Mouse (Mus musculus) lung, embryonic 15.5 days (tissue): ENCODE data around the gene 4930518I15Rik. TPM values are rescaled to one million over a fixed set of nuclear protein-coding genes. Genes with fewer than 3 reads are reported as not detected.
"Not testable (repeated sequence)": the region's sequence is repeated elsewhere in the genome, so short reads cannot be mapped to it uniquely, and the experiment has no call there.

Experiments
- ATAC-seq: fragments of 200-750 bp; cut with Nextera tagmentation; 2 replicates; pipeline ENCODE4 v1.8.0; 2017; ENCODE audit warnings: moderate number of reproducible peaks, borderline replicate concordance; ENCODE audit not compliant: low FRiP score, low TSS enrichment; ENCODE audit errors: extremely low read depth
- H3K27ac ChIP-seq: fragments of 300-500 bp; sonication (generic); 2 replicates; pipeline ENCODE4 v1.5.1; 2015; ENCODE audit warnings: moderate library complexity, mild to moderate bottlenecking, inconsistent platforms
- H3K27me3 ChIP-seq: fragments of 300-500 bp; sonication (generic); 2 replicates; pipeline ENCODE4 v1.6.1; 2015; ENCODE audit warnings: inconsistent platforms
- H3K36me3 ChIP-seq: fragments of 300-500 bp; sonication (generic); 2 replicates; pipeline ENCODE4 v1.6.1; 2015; ENCODE audit warnings: inconsistent platforms
- H3K4me1 ChIP-seq: fragments of 300-500 bp; sonication (generic); 2 replicates; pipeline ENCODE4 v1.6.1; 2015; ENCODE audit warnings: inconsistent platforms
- H3K4me2 ChIP-seq: fragments of 300-500 bp; sonication (generic); 2 replicates; pipeline ENCODE4 v1.6.1; 2015; ENCODE audit warnings: inconsistent platforms, mild to moderate bottlenecking, moderate library complexity
- H3K4me3 ChIP-seq: fragments of 300-500 bp; sonication (generic); 2 replicates; pipeline ENCODE4 v1.5.1; 2015; ENCODE audit warnings: mild to moderate bottlenecking, inconsistent platforms
- H3K9ac ChIP-seq: fragments of 300-500 bp; sonication (generic); 2 replicates; pipeline ENCODE4 v1.6.1; 2015; ENCODE audit warnings: inconsistent platforms
- H3K9me3 ChIP-seq: fragments of 300-500 bp; sonication (generic); 2 replicates; pipeline ENCODE4 v1.6.1; 2016; ENCODE audit warnings: inconsistent platforms
- WGBS: fragments of 180-500 bp; shearing (Covaris S2); methylation state at CpG from one replicate; pipeline ENCODE4 v1.1.7; 2015; 5-methylcytosine and 5-hydroxymethylcytosine counted together
- polyA plus RNA-seq: library from polyadenylated mRNA; unstranded; fragments of >200 nt; fragmentation: Nextera tagmentation; extraction: Ambion mirVana; gene quantifications from 2 replicates; pipeline ENCODE4 v1.2.1, GENCODE M21; 2015

Gene 4930518I15Rik
- polyA plus RNA-seq, 1 experiment from 2014 or later: 7.5 TPM

GRCm38 (mm10) chr2:156840301-156841027 is 17.3 kb downstream of the 4930518I15Rik start:
- WGBS: 0% methylated on average over 67 of the region's 79 CpGs
- no peaks in the 10 kb centered on the region for H3K9me3 ChIP-seq
- H3K27ac ChIP-seq: peak overlapping the region; percentile 97
- peak; percentile 50 for ATAC-seq
- peak overlapping the region; percentile 73 for H3K4me2 ChIP-seq
- peaks cover 12% of the 10 kb centered on the region; the same call in 1 of the 2 replicates for H3K36me3 ChIP-seq
- H3K4me3 ChIP-seq: peak overlapping the region; percentile 95
- peak overlapping the region; percentile 90 for H3K9ac ChIP-seq
- peaks cover 62% of the 10 kb centered on the region for H3K4me1 ChIP-seq
- H3K27me3 ChIP-seq: no peaks in the 10 kb centered on the region

GRCm38 (mm10) chr2:156839319-156840191 is 18.2 kb downstream of the 4930518I15Rik start, which contains the start of gene Tgif2:
Gene Tgif2 (plus strand): TSS chr2:156840007.
- Histone ChIP-seq H3K27ac (peak within 1 kb of the TSS; percentile 97), H3K4me1 (peaks cover 53% of the 10 kb centered on the region), H3K9me3 (no peaks in the 10 kb centered on the region), H3K27me3 (no peaks in the 10 kb centered on the region), H3K36me3 (peaks cover 20% of the 10 kb centered on the region), H3K9ac (peak within 1 kb of the TSS; percentile 90), H3K4me3 (peak within 1 kb of the TSS; percentile 95), H3K4me2 (peak within 1 kb of the TSS; percentile 73)
- peak; percentile 87 for ATAC-seq
- WGBS: 2% methylated on average over 49 of the region's 61 CpGs

- Histone ChIP-seq H3K27ac (peak overlapping the region; percentile 97), H3K4me2 (peak overlapping the region; percentile 73), H3K27me3 (no peaks in the 10 kb centered on the region), H3K4me3 (peak overlapping the region; percentile 95), H3K36me3 (peaks cover 27% of the 10 kb centered on the region), H3K9ac (peak overlapping the region; percentile 47), H3K4me1 (peaks cover 46% of the 10 kb centered on the region), H3K9me3 (no peaks in the 10 kb centered on the region)
- WGBS: 45% methylated on average over 6 of the region's 6 CpGs
- no peak for ATAC-seq
Observed at GRCm38 (mm10) chr2:156838839-156839238, 18.9 kb downstream of the 4930518I15Rik start.

GRCm38 (mm10) chr2:156834336-156834735 is 23.4 kb downstream of the 4930518I15Rik start:
- peaks cover 18% of the 10 kb centered on the region for H3K4me1 ChIP-seq
- no peaks in the 10 kb centered on the region for H3K27me3 ChIP-seq
- ATAC-seq: no peak
- no peak overlapping the region for H3K4me3 ChIP-seq
- peaks cover 63% of the 10 kb centered on the region for H3K36me3 ChIP-seq
- no peak overlapping the region for H3K4me2 ChIP-seq
- H3K27ac ChIP-seq: no peak overlapping the region
- WGBS: 93% methylated on average over 11 of the region's 11 CpGs
- no peak overlapping the region for H3K9ac ChIP-seq
- H3K9me3 ChIP-seq: peaks cover 7% of the 10 kb centered on the region; the same call in 1 of the 2 replicates

- H3K27me3 ChIP-seq, H3K36me3 ChIP-seq, ATAC-seq, H3K4me1 ChIP-seq, H3K4me2 ChIP-seq, H3K9ac ChIP-seq, H3K9me3 ChIP-seq, H3K4me3 ChIP-seq, H3K27ac ChIP-seq: not testable (repeated sequence)
- 86% methylated on average over 6 of the region's 6 CpGs for WGBS
Observed at GRCm38 (mm10) chr2:156825128-156825527, 32.6 kb downstream of the 4930518I15Rik start.

- Histone ChIP-seq H3K9ac (no peak overlapping the region), H3K4me1 (peaks cover 28% of the 10 kb centered on the region; the same call in 1 of the 2 replicates), H3K9me3 (no peaks in the 10 kb centered on the region), H3K4me3 (no peak overlapping the region), H3K4me2 (peak overlapping the region; percentile 9; the same call in 1 of the 2 replicates), H3K36me3 (no peaks in the 10 kb centered on the region), H3K27me3 (no peaks in the 10 kb centered on the region), H3K27ac (peak overlapping the region; percentile 85)
- WGBS: 32% methylated on average over 1 of the region's 1 CpGs
- no peak for ATAC-seq
Observed at GRCm38 (mm10) chr2:156816116-156816515, 41.6 kb downstream of the 4930518I15Rik start.

GRCm38 (mm10) chr2:156815412-156815811 is 42.3 kb downstream of the 4930518I15Rik start:
- H3K9me3 ChIP-seq: no peaks in the 10 kb centered on the region
- H3K27ac ChIP-seq: peak overlapping the region; percentile 85
- H3K4me1 ChIP-seq: peaks cover 28% of the 10 kb centered on the region; the same call in 1 of the 2 replicates
- no peak overlapping the region for H3K9ac ChIP-seq
- H3K4me2 ChIP-seq: peak overlapping the region; percentile 15; the same call in 1 of the 2 replicates
- WGBS: 44% methylated on average over 3 of the region's 3 CpGs
- no peaks in the 10 kb centered on the region for H3K27me3 ChIP-seq
- no peak overlapping the region for H3K4me3 ChIP-seq
- ATAC-seq: no peak
- H3K36me3 ChIP-seq: no peaks in the 10 kb centered on the region

GRCm38 (mm10) chr2:156814893-156815292 is 42.9 kb downstream of the 4930518I15Rik start:
- Histone ChIP-seq H3K36me3 (no peaks in the 10 kb centered on the region), H3K9ac (no peak overlapping the region), H3K9me3 (no peaks in the 10 kb centered on the region), H3K4me3 (no peak overlapping the region), H3K4me1 (peaks cover 28% of the 10 kb centered on the region; the same call in 1 of the 2 replicates), H3K27ac (peak overlapping the region; percentile 85), H3K4me2 (no peak overlapping the region), H3K27me3 (no peaks in the 10 kb centered on the region)
- 12% methylated on average over 5 of the region's 5 CpGs for WGBS
- ATAC-seq: peak; percentile 58; the same call in 1 of the 2 replicates

- ATAC-seq: no peak; the same call in 1 of the 2 replicates
- no peaks in the 10 kb centered on the region for H3K36me3 ChIP-seq
- no peak overlapping the region for H3K4me3 ChIP-seq
- H3K27ac ChIP-seq: peak overlapping the region; percentile 85
- H3K4me2 ChIP-seq: peak overlapping the region; percentile 10; the same call in 1 of the 2 replicates
- peaks cover 31% of the 10 kb centered on the region for H3K4me1 ChIP-seq
- H3K9ac ChIP-seq: no peak overlapping the region
- WGBS: 11% methylated on average over 8 of the region's 8 CpGs
- H3K27me3 ChIP-seq: no peaks in the 10 kb centered on the region
- no peaks in the 10 kb centered on the region for H3K9me3 ChIP-seq
Observed at GRCm38 (mm10) chr2:156814344-156814801, 43.4 kb downstream of the 4930518I15Rik start.

GRCm38 (mm10) chr2:156811556-156811955 is 46.2 kb downstream of the 4930518I15Rik start:
- no peak for ATAC-seq
- no peaks in the 10 kb centered on the region for H3K36me3 ChIP-seq
- WGBS: 67% methylated on average over 5 of the region's 5 CpGs
- H3K4me3 ChIP-seq: no peak overlapping the region
- H3K4me2 ChIP-seq: no peak overlapping the region
- no peaks in the 10 kb centered on the region for H3K27me3 ChIP-seq
- H3K9me3 ChIP-seq: no peaks in the 10 kb centered on the region
- no peak overlapping the region for H3K27ac ChIP-seq
- H3K4me1 ChIP-seq: peaks cover 29% of the 10 kb centered on the region
- no peak overlapping the region for H3K9ac ChIP-seq

- Histone ChIP-seq H3K4me2 (no peak overlapping the region), H3K4me3 (no peak overlapping the region), H3K27ac (no peak overlapping the region), H3K4me1 (peaks cover 25% of the 10 kb centered on the region), H3K9me3 (no peaks in the 10 kb centered on the region), H3K27me3 (no peaks in the 10 kb centered on the region), H3K36me3 (no peaks in the 10 kb centered on the region), H3K9ac (no peak overlapping the region)
- no peak for ATAC-seq
- 93% methylated on average over 10 of the region's 10 CpGs for WGBS
Observed at GRCm38 (mm10) chr2:156810716-156811115, 47.0 kb downstream of the 4930518I15Rik start.
